Mouse (Mus musculus) layer of hippocampus, adult 9-11 months (tissue): ENCODE results near the gene Fam92b.

ENCODE experiments used
- DNase-seq: peaks from one replicate; pipeline ENCODE4 v3.0.0; 2022

Gene Fam92b

DNA sequence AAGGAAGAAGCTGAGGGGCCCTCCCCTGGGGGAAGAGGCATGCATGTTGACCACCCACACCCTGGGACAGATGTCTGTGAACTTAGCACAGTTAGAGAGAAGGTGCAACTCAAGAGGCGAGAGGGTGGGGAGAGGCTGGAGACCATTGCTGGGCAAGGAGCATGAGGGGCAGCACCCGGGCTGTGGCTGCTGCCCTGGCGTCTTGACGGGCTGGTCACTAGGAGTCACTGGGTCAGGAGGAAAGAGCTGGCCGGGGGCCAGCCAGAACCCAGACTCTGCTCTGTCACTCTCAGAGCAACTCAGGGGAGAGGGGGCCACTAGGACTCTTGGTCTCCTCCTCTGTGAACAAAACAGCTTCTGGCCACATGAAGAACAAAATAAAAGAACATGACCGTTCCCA lies 12.2 kb upstream of the Fam92b start:
- DNase-seq, result no peak

DNA sequence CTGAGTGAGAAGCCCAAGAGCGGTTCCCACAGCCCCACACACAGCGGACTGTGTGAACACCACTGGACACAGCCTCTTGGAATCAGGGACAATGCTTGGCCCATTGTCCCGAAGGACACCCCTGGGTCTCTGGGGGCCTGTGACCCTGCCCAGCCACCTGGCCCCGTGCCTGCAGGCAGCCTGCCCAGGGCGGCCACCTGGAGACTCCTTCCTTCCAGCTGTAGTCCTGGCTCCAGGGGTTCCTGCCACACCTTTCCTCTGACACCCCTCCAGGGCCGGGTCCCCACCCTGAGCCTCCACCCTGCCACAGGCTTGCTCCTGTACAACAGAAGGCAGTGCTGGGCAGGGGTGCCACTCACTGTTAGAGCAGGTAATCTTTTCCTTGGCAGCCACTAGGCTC lies 11.2 kb upstream of the Fam92b start:
- DNase-seq, result no peak

DNA sequence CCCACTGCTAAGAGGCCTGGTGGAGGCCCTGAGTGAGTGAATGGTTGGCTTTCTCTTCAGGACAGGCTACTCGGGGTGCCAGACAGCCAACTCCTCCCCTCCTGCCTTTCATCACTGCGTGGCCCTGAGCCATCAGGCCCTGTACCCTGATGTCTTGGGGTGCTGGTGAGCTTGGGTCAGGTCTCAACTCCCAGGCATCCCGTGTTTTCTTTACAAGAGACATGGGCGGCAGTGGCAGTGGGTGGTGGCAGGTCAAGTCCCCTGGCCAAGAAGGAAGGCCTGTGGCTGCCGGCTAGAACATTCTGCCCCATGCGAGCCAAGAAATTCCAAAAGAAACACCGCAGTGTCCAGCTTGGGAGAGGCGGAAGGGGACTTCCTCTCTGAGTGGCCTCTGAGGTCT lies 9.2 kb upstream of the Fam92b start:
- no peak for DNase-seq

DNA sequence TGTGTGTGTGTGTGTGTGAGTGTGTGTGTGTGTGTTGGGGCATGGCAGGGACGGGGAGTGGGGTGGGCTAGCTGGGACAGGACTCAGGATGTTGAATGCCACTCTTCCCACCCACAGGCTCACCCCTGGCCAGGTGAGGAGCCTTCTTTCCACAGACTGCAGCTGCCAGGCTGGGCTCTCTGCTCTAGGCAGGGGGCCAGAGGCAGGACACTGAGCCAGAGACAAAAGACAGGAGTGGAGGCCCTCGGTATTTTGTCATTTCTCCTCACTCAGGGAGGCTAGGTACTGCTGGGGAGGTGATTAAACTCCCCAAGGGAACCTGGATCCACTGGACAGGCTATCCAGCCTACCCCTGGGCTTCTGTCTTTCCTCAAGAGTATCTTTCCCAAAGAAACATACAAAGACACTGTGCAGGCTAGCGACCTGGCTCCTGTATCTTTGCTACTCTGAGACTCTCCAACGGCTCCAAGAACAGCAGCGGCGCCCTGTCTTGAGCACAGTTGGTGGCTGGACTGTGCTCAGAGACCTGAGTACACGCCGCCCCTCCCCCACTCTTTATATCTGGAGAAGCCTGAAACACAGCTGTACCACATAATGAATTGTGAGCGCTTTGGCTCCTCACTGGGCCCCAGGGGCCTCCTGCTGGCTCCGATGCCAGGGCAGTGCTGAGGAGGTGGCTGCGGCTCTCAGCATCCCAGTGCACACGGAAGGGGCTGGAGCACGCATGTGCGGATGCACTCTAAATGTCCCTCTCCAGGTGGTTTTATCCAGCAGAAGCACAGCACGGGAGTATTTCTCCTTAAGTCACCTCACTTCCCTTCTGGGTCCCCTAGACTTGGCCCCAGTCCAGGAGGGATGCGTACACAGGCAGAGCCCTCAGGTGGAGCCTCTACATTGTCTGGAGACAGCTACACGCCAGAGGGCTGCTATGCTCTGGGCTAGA lies 7.9 kb upstream of the Fam92b start:
- no peak for DNase-seq

DNA sequence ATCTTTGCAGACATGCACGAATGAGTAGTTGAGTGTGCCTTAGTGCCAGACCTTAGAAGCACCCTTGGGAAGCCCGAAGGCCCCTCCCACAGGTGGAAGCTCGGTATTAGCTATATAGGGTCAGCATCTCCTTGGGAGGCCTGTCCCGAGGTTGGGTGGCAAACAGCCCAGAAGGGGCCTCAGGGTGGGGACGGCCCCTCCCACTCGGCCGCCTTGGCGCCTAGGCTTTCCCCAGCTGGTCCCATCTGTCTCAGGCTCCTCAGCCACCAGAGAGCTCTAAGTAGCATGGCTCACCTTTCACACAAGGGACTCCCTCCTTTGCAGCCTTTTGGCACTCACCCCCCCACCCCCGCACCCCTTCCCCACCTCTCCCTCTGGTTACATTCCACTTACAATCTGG lies 7.1 kb upstream of the Fam92b start:
- DNase-seq, result no peak

DNA sequence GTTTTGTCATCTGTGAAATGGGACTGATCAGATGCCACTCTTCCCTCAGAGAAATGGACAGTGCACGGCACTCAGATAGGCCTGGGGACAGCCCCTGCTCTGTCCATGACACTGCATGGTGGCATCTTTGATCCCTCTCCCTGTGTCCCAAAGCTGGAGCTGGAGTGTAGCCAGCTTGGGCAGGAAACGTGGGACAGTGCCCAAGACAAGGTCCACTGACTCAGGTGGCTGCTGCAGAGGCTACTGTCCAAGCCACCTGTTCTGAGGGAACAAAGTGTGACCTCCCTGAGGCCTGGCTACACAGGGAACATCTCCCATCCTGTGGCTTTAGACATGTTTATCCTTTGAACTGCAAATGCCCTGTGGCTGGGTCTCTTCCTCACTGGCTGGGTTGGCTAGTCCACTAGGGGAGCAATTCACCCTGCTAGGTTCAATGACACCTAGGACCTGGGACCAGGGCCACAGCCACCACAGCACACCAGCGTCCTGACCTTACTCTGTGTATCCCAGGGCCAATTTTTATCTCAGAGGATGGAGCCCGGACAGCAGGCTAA lies 4.7 kb upstream of the Fam92b start:
- DNase-seq, result no peak

DNA sequence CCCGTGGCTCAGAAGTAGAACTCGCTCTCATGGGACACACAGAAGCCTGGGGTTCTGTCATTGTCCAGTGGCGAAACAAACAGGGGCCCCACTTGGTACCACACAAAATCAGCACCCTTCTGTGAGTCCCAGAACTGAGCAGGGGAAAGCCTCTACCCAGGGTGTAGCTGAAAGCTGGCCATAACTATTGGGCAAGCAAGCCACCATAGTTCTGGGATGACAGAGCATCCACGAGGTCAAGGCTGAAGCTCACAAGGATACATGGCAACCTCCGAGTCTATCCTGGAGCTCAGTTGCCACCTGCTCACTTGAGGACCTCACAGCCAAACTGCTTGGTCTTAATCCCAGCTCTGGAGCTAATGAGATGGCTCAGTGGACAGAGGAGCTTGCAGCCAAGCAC lies 4.0 kb upstream of the Fam92b start:
- no peak for DNase-seq

DNA sequence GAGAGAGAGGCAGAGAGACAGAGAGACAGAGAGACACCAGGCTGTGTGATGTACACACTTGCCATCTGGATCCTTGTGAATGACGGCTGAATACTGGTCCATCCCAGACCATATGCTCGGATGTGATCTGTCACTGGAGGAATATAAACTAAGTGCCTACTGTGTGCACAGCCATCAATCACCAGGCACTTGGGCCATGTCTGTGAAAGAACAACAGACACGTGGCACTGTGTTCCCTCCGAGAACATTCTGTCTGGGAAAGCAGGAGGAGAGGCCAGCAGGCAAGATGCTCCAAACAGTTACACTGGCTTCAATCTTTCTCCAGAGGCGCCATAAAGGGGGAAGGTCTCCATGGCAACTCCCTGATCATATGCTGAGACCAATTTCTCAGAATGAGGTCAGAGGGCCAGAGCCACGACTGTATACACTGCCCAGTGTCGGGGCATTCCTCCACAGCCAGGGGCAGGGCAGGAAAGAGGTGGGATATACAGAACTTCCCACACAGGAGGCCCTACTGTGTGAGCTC lies 3.2 kb upstream of the Fam92b start:
- no peak for DNase-seq

DNA sequence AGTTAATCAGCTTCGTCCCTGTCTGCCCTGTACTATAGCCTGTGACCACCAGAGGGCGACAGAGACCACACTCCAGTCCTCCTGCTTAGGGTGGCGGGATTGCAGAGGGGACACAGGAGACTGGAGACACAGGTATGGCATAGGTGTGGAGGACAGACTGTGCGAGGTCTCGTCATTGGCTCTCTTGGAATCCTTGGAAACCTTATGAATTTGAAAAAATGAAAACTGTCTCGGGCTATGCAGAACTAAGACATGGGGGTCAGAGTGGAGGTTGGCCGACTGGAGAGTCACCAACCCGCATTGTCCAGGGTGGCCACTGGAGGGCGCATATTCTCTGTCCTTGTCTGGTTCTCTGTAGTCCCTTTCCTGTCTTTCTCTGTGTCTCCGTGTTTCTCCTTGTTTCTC lies 1.8 kb upstream of the Fam92b start:
- peak; percentile 78 for DNase-seq

DNA sequence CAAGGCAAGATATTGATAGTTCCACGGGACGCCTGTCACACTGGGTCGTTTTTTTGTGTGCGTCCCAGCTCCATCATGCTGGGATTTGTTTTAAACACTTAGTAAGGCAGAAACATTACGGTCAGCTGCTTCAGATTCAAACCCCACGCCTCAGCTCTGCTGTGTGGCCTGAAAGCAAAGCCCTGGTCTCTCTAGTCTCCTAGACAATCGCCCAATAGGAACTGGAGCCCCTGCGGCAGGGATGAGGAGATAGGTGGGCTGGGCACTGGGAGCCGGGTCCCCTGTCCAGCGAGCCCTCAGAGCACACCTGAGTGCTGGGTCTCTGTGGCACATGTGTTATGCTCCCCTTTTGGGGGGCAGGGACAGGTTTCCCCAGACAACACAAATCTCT lies 853 bp upstream of the Fam92b start:
- no peak for DNase-seq

DNA sequence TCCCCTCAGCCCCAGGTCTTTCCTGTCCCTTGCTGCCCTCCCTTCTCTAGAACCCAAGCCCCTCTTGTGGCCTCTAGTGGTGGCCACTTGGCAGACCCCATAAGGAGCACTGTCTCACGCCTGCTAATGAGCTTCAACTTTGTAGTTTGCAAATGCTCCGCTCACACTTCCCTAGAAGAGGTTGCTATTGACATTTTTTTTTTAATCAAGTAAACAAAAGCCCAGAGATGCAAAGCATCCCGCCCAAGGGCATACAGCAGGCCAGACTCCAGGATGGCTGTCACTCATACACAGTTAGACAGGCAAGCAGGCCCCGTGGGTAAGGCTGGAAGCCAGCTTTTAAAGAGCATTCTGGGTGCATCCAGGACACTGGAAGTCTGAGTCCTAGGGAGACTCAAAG lies 661 bp downstream of the Fam92b start:
- DNase-seq, result no peak

DNA sequence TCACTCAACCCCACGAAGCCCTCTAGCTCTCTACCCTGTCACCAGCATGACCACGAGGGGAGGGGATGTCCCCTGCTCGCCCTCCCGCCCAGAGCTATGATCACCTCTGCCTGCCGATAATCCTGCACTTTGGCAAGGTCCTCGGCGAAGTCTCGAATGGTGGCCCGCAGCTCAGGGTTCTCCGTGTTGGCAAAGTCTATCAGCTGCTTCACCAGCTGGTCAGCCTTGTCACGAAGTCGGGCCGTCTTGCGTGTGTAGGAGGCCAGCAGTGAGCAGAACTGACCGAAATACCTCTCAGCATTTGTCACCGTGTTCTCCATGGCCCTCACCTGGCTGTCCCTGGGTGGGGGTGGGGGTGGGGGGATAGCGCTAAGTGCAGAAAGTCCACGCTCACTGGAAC lies 2.7 kb downstream of the Fam92b start:
- no peak for DNase-seq

DNA sequence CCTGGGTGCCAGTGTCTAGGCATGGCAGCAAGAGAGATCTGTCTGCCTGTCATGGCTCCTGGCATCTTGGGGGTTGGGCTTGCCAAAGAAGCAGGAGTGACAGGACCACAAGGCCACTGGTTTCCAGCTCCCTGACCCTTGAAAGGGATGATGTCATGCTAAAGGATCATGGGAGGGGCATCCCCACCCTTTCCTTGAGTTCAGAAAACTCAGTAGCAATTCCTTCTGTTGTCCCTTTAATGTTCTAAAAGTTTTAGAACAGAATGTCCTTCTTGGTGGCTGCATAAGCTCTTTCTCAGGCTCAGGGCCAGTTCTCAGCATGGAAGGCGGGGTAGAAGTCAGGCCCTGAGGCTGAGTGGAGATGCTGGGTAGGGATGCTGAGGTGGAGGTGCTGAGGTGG lies 4.1 kb downstream of the Fam92b start:
- no peak for DNase-seq

DNA sequence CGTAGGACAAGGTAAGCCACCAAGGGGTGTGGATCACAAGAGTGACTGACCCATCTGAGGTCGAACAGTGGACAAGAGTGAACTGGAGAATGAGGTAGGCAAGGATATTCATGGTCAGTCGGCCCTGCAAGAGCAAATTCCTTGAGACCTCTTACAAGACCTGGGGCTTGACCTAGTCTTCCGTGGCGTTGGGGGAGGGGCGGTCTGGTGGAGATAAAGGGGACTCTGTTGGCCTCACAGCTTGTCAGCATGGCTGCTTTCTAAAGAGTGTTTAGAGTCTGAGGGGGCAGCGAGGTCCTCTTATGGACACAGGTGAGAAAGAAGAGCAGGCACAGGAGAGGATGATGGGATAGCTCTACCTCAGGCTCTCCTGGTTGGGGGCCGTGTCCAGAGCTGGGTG lies 8.1 kb downstream of the Fam92b start:
- no peak for DNase-seq

DNA sequence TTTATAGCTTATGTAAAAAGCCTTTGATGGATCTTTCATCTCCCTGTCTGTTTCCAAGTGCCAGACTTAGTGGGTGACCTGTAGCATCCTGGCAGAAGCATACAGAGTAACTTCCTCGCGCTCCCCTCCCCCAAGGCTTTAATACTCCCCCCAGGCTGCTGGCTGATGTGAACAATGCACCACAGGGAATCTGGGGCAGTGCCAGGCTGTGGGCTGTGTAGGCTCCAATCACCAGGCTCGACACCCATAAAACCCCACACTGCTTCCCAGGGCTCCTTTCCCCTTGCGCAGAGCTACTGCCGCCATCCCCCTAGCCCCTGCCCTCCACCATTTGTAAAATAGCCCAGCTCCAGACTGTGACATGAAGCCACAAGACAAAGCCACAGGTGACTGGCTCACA lies 9.4 kb downstream of the Fam92b start:
- DNase-seq, result peak; percentile 76

DNA sequence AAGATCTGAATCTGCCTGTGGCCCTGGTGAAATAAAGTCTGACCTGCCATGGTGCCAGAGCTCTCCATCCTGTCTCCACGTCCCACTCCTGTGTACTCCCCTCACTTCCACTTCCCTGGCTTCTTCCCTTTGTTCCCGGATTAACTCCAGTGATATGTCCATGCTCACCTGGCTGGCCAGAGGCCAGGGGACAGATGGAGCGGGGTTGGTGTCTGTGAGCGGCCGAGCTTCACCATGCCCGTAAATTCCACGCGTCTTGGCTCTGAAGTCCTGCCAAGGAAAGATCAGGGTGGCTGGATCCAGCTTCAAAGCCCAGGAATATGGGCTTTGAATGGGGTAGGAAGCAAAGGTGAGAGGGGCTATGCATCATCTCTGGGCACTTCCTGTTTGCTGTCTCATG lies 10.1 kb downstream of the Fam92b start:
- DNase-seq, result no peak

DNA sequence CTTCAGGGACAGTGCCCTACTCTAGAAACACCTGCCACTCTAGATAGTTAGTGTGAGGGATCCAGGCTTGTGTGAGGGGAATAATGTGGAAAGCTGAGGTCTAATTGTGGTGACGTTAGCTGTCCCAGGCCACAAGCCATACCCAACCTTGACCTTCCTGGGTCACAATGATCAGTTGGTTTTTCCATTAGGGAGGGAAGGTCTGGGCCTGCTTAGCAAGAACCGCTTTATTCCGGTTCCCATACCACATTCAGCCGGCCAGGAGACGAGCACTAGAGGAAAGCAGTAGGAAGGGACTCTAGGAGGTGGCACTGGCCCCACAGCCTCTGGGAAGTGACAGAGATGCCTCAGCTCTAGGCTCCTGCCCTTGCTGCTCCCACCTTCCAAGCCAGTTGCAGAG lies 13.2 kb downstream of the Fam92b start:
- DNase-seq, result no peak

DNA sequence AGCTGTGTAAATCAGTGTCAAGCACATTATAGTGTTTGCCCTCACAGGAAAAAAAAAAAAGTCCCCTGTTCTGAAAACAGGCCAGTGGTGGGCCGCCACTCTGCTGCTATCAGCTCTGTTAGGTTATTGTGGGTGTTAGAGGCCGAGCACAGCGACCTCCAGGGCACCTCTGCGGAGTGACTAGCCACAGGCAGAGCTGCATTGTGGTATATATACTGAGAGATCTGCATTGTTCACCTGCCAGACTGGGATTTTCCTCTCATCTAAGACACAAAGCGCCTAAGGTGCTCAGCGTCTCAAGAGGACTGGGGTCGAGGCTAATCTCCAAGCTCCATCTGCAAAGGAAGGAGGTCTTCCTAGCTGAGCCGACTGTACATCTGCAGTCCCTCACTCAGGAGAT lies 13.9 kb downstream of the Fam92b start:
- DNase-seq, result no peak

DNA sequence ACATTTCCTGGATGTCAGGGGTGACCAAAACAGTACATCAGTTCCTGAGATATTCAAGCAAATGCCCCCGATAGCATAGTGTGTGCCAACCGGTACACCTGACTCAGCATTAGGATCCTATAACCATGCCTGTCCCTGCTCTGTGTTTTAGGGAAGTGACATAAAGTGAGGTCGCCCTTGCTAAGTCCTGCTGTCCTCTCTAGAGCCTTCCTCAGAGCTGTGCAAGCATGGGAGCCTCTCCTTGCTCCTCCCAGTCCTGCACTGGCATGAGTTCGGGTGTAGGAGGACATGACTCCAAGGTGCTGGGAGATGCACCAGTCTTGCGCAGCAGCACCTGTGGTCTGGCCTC lies 14.9 kb downstream of the Fam92b start:
- DNase-seq, result no peak

DNA sequence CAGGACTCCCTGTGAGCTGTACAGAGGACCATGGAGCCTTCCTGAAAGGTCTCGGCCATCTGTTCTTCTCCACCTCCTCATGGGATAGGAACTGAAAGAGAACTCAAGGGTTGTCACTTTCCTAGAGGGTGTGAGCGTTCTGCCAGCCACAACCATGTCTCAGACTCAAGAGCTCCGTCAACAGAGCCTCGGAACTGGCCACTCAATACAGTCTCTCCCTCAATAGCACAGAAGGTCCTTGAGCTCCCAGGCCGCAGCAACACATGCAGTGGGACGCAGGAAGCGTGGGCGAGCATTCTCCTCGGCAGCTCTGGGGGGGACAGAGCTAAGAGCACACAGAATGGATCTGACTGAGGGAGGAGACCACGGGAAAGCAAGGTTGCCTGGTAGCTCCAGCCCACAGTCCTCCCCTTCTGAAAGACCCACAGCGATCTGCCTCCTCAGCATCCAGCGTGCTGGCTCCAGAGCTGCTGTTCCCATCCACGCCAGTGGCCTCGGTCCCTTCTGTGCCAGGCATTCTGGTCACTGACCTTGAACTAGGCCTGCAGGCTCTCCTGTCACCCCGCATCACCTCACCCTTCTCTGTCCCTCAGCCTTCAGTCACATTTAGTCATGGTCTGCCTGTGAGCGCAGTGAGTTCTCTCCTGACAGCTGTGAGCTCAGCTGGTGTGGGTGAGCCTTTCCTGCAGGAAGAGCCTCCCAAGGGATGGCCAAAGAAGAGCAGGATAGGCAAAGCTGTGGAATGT lies 15.4 kb downstream of the Fam92b start:
- no peak for DNase-seq

DNA sequence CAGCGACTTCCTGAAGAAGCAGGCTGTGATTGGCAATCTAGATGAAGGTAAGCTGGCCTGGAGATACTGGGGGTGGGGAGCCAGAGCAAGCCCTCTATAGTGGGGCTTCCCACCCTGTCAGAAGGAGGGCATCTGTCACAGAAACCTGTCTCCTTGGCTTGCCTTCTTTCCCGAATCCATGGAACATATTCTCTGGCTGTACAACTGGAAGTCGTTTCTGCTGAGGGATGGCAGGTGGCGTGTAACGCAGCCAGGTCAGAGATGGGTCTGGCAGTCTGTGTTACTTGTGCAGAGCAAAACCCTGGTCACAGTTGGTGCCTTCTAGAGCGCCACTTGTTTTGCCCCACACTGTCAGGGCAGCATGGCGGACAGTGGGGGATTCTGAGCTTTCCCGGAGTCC lies 16.9 kb downstream of the Fam92b start:
- DNase-seq, result peak; percentile 36

DNA sequence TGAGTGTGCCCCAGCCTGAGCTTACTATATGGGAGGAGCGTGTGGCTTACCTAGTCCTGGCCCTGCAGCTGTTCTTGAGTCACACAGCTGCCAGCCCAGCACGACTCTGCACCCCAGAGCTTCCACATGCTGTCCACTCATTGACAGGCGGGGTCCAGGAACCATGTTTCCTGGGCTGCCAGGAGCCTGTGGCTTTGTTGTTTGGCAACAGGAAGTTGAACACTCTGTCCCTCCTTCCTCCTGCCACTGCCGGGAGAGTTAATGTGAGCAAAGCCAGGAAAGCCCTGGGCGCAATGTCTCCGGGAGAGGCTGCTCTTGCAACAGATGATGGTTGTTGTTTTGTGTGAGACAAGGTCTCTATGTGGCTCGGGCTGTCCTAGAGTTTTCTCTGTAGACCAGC lies 24.6 kb downstream of the Fam92b start:
- no peak for DNase-seq

DNA sequence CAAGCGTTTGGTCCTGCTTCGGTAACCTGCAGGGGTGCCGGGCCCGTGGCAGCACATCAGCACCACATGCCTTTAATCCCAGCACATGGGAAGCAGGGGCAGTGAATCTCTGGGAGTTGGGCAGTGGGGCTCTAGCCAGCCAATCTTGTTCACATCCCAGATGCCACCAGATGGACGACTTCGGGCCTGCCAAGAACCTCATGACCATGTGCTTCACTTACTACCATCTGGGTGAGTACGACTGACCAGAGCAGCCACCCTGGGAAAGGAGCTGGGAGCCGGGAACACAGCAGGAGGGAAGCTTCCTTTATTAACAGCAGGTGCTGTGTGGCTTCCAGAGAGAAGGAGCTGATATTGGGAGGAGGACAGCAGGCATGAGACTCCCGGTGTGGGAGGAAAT lies 26.1 kb downstream of the Fam92b start:
- DNase-seq, result no peak

DNA sequence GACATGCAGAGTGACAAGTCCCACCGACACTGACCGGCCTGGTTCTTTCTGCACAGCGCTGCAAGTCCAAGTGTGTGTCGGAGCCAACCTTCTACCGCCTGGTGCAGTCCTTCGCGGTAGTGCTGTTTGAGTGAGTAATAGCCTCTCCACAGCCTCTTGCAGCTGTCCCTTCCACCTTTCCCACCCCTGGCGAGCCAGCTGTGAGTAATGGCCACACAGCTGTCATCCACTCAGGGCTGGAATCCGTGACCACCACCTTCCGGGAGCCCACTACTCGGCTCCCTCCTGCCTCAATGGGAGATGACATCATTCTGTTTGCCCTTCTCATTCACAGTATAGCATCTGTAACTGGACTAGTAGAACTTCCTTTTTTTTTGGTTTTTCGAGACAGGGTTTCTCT lies 27.2 kb downstream of the Fam92b start:
- DNase-seq, result no peak
